Mouse (Mus musculus) lung, adult 2 months (tissue): ENCODE results near the gene Tmub2. TPM values are rescaled to one million over a fixed set of nuclear protein-coding genes. Genes with fewer than 3 reads are reported as not detected.

Experiments
- DNase-seq: peaks from one replicate; pipeline ENCODE4 v3.0.0; 2022
- H3K4me1 ChIP-seq: fragments of 200-500 bp; 2 replicates; pipeline ENCODE4 v1.6.1; 2011; ENCODE audit warnings: low read length; ENCODE audit not compliant: control insufficient read depth, insufficient read depth
- H3K4me3 ChIP-seq: fragments of 200-500 bp; replicated peaks from 2 replicates; pipeline ENCODE3; 2011; ENCODE audit warnings: low read depth, mild to moderate bottlenecking, control low read depth, low read length; ENCODE audit errors: extremely low read depth
- CTCF ChIP-seq: fragments of 200-500 bp; IDR thresholded peaks from 2 replicates; pipeline ENCODE4 v1.5.1; 2011; ENCODE audit warnings: mild to moderate bottlenecking, low read length, control low read depth; ENCODE audit not compliant: insufficient read depth
- POLR2A ChIP-seq: fragments of 200-500 bp; IDR thresholded peaks from 2 replicates; pipeline ENCODE4 v1.6.1; 2011; ENCODE audit warnings: low read depth, mild to moderate bottlenecking, control low read depth, low read length, borderline replicate concordance; ENCODE audit errors: extremely low read depth
- WGBS: fragments of 180-500 bp; shearing (Covaris S2); methylation state at CpG from one replicate; pipeline ENCODE4 v1.1.7; 2018; 5-methylcytosine and 5-hydroxymethylcytosine counted together
- polyA plus RNA-seq: library from polyadenylated mRNA; depleted of rRNA; stranded (reverse); fragments of >200 nt; gene quantifications from 2 replicates; pipeline ENCODE4 v1.2.3, GENCODE M21; 2012

The Tmub2 gene
- polyA plus RNA-seq, 1 experiment = 53.4 TPM

DNA sequence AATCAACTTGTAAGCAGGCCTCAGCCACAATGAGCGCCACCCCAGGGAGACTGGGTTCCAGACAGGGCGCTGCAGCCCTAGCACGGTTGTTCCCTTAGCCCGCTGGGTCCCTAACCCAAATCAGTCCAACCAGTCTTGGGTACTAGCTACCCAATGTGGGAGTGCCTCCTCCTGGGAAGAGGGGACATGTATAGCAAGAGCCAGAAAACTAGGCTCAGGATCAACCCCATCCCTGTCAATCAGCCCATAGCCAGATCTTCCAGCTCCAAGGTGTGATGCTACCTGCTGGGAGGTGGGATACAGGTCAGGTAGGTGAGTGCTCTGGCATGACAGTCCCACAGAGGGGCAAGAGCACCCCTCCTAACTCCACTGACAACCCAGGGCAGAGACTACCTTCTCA is 5.4 kb downstream of the Tmub2 start:
- H3K4me1 ChIP-seq = peaks cover 8% of the 10 kb centered on the region
- H3K4me3 ChIP-seq = no peak overlapping the region
- 90% methylated on average over 4 of the region's 4 CpGs for WGBS
- no peak for DNase-seq
- TF ChIP-seq POLR2A (no peak), CTCF (no peak)

DNA sequence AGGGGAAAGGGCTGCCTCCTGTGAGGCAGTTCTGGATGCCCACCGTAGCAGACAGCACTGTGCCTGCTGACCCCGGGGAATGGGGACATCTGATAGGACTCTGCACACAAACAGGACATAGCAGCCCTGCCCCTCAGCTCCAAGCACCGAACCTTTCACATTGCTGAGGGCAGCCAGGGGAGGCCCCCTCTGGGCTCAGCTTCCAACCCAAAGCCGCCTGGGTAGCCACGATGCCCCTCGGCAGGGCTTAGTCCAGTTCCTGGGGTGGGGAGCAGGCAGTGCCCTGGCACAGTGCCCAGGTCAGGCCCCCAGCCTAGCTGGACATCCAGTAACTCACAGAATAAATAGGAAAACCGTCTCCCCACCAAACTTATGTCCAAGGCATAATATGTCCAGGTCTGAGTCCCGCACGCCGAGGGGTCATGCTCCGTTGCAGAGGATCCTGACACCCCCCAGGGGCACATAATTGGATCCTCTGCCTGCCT is 6.4 kb downstream of the Tmub2 start:
- TF ChIP-seq POLR2A (no peak), CTCF (no peak)
- WGBS = 77% methylated on average over 11 of the region's 11 CpGs
- no peak for DNase-seq
- no peak overlapping the region for H3K4me3 ChIP-seq
- H3K4me1 ChIP-seq = peaks cover 7% of the 10 kb centered on the region

DNA sequence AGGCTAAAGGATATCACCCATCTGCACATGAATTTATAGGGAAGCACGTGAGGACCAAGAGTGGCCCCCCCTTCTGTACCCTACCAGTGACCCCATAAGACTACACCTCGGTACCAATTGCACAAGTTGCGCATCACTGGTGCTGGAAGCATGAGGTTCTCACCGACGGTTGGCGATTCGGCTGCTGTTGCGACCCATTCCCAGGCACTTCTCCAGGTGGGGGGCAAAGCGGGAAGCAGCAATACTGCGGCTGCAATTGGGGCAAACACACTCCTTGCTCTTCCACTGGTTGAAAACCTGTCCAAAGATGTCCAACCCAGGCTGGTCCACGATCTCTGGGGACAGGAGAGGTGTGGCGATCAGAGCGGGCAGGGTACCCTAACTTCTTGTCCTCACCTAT is 9.2 kb downstream of the Tmub2 start:
- Histone ChIP-seq H3K4me3 (no peak overlapping the region), H3K4me1 (peaks cover 7% of the 10 kb centered on the region)
- DNase-seq = no peak
- 91% methylated on average over 13 of the region's 13 CpGs for WGBS
- TF ChIP-seq CTCF (no peak), POLR2A (no peak)

DNA sequence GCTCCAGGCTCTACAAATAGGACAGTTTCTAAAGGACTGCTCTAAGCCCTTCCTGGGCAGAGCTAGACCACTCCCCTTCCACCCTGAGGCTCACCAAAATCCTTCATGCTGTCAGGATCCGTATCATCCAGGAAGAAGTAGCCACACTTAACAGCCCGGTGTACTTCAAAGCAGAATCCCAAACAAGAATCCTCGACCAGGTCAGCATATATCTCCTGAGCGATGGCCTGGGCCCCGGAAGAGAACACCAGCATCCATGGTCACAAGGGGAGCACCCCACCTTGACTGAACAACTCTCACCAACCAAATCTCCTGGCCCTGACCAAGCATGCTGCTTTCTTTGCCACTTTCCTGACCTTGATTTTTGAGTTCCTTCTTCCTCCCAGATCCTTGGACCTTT is 9.7 kb downstream of the Tmub2 start:
- TF ChIP-seq CTCF = no peak
- no peak for TF ChIP-seq POLR2A
- Histone ChIP-seq H3K4me1 (peaks cover 7% of the 10 kb centered on the region), H3K4me3 (no peak overlapping the region)
- DNase-seq = no peak
- 57% methylated on average over 5 of the region's 5 CpGs for WGBS

GRCm38 (mm10) chr11:102294887-102295597 is 10.3 kb downstream of the Tmub2 start:
- WGBS = 46% methylated on average over 12 of the region's 12 CpGs
- Histone ChIP-seq H3K4me3 (peak overlapping the region; percentile 49), H3K4me1 (peaks cover 7% of the 10 kb centered on the region)
- DNase-seq = no peak
- TF ChIP-seq POLR2A (no peak), CTCF (no peak)

DNA sequence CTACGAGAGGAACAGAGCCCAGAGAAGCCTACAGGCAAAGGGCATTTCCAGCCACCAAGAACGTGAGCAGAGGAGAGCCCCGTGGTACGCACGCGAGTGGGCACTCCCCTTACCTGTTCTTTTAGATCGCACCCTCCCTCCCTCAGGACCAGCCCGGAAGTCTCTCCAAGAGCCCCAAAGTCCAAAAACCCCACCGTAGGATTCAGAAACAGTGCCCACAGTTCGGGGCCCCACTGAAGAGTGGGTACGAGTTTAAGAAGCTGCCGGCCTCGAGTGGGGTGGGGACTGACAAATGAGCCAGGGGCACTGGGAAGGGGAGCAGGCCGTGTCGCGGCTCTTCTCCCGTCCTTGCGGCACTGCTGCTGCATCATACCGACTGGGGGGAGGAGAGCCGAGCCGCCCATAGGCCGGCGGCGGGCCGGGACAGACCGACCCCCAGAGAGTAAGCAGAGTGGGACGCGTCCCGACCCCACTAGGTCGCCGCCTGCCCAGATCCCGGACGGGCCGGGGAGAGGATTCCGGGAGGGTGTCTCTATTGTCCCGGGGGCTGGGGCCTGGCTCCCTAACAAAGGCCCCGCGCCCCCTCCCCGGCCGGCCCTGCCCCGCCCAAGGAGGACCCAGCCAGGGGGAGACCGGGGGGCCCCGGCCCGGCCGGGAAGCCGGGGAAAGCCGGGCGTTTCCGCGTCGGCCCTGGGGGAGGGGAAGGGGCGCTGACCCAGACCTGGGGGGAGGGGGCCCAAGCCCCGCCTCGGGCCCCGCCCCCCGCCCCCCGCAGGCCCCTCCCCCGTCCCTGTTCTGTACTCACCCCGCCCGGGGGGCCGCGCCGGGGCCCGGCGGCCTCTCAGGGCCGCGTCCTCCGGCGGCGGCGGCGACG is 11.1 kb downstream of the Tmub2 start:
- Histone ChIP-seq H3K4me3 (peak overlapping the region; percentile 65), H3K4me1 (peaks cover 7% of the 10 kb centered on the region)
- TF ChIP-seq POLR2A (no peak), CTCF (no peak)
- peak; percentile 57 for DNase-seq
- under 1% methylated on average over 56 of the region's 73 CpGs for WGBS

DNA sequence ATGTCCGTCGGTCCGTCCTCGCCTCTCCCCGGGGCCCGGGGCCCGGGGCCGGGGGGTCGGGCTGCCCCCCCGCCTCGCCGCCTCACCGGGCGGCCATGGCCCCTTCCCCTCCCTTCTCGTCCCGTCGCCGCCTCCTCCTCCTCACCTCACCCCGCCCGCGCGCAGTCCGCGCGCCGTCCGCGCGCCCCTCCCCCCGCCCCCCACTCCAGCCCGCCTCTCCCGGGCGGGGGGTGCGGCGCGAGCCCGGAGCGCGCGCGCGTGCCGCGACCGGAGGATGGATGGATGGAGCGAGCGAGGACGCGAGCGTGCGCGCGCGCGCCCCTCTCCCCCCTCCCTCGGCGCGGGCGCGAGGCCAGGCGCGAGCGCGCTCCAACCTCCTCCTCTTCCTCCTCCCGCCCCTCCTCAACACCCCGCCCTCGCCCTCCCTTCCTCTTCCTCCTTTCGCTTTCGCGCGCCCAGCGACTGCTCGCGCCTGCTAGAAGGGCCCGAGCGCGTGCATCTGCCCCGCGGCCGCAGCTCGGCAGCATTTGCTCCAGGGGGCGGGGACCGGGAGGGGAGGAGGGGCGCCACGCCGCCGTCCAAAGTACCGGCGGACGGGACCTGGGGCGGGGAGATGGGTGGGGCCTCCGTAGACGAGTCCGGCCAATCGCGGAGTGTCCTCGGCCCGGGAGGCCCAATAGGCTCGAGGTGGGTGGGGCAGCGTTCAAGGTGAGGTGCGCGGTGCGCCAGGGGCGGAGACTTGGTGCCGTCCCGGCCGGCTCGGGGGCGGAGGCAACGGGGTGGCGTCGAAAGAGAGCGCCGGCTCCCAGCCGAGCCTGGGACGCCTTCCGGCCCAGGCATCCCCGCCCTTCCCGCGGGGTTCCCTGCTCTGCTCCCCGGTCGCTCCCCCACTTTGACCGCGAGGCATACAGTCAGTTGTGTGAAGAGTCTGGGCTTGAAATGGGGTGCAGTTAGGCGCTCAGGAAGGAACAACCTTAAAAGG is 12.1 kb downstream of the Tmub2 start, which contains the start of gene Atxn7l3:
Gene Atxn7l3 (minus strand): TSS at position 141 of the 982 bp plus-strand sequence.
- Histone ChIP-seq H3K4me3 (peak within 1 kb of the TSS; percentile 71), H3K4me1 (peaks cover 7% of the 10 kb centered on the region)
- peak; percentile 96 for DNase-seq
- 1% methylated on average over 83 of the region's 125 CpGs for WGBS
- peak; percentile 94 for TF ChIP-seq POLR2A
- TF ChIP-seq CTCF = no peak

DNA sequence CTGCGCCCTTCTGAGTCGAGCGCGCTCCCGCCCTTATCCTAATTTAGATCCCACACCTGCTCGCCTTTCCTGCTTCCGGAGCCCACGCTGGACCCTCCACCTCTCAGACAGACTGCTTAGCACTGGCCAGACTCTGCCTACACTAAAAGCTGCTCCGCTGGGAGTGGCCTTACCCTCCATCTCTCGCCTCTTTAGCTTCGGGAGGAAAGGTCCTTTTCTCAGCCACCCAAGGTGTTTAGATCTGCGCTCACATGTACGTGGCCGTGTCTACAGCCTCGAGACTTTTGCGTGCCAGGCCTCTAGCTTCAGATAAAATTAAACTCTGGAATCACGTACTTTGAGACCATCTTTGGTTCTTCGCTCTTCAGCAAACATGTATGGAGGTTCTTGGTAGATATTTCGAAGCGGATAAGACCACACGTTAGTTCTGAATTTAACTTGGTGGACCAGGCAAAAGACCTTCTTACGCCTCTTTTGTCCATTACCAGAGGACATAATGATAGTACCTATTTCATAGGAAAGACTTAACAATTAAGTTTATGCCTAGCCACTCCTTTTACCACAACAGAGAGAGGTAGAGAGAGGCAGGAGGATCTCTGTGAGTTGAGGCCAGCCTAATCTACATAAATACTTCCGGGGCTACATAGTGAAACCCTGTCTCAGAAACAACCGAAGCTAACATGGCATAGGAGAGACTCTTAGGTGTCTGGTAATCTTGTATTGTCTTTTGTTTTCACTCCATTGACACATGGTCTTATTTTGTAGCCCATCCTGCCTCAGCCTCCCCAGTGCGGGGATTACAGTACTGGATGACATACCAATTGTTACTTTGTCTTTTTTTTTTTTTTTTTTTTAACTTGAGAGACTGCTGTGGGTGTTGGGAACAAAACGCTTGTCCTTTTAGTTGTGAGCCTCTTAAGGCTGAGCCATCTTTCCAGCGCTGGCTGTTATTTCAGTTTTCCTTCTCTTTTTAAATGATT is 13.1 kb downstream of the Tmub2 start:
- DNase-seq = no peak
- H3K4me3 ChIP-seq = peak overlapping the region; percentile 71
- WGBS = 19% methylated on average over 27 of the region's 27 CpGs

More for the DNA sequence above, 13.1 kb downstream of the Tmub2 start:
- TF ChIP-seq CTCF = no peak
- TF ChIP-seq POLR2A = no peak
- H3K4me1 ChIP-seq = peaks cover 7% of the 10 kb centered on the region
